Mouse (Mus musculus): ENCODE data around the gene Kcnk2.

Gene Kcnk2

GRCm38 (mm10) chr1:189217751-189218564 is 184.1 kb downstream of the Kcnk2 start:
- DNase-seq (ENCODE audit: low read depth) = no peak

GRCm38 (mm10) chr1:189215131-189215530 is 186.9 kb downstream of the Kcnk2 start:
- DNase-seq (ENCODE audit: low read depth) = peak; percentile 83

- peak; percentile 56 for DNase-seq (ENCODE audit: low read depth)
These were observed 187.6 kb downstream of the Kcnk2 start for GRCm38 (mm10) chr1:189214477-189214876.

GRCm38 (mm10) chr1:189209715-189210108 is 192.4 kb downstream of the Kcnk2 start:
- no peak for DNase-seq (ENCODE audit: low read depth)

GRCm38 (mm10) chr1:189209029-189209714 is 192.9 kb downstream of the Kcnk2 start:
- DNase-seq (ENCODE audit: low read depth) = no peak

- no peak for DNase-seq (ENCODE audit: low read depth)
These were observed 193.5 kb downstream of the Kcnk2 start for GRCm38 (mm10) chr1:189208605-189209004.

GRCm38 (mm10) chr1:189195758-189196157 is 206.3 kb downstream of the Kcnk2 start:
- DNase-seq (ENCODE audit: low read depth) = no peak

GRCm38 (mm10) chr1:189187737-189188390 is 214.2 kb downstream of the Kcnk2 start:
- DNase-seq (ENCODE audit: low read depth) = no peak

GRCm38 (mm10) chr1:189185206-189185750 is 216.8 kb downstream of the Kcnk2 start:
- DNase-seq (ENCODE audit: low read depth) = no peak

GRCm38 (mm10) chr1:189177746-189178145 is 224.3 kb downstream of the Kcnk2 start:
- peak; percentile 44 for DNase-seq (ENCODE audit: low read depth)

GRCm38 (mm10) chr1:189173479-189173878 is 228.6 kb downstream of the Kcnk2 start:
- DNase-seq (ENCODE audit: low read depth) = no peak

- DNase-seq (ENCODE audit: low read depth) = no peak
These were observed 230.9 kb downstream of the Kcnk2 start for GRCm38 (mm10) chr1:189171138-189171537.

- DNase-seq (ENCODE audit: low read depth) = no peak
These were observed 236.3 kb downstream of the Kcnk2 start for GRCm38 (mm10) chr1:189165756-189166155.

- DNase-seq (ENCODE audit: low read depth) = peak; percentile 14
These were observed 236.9 kb downstream of the Kcnk2 start for GRCm38 (mm10) chr1:189165141-189165540.

GRCm38 (mm10) chr1:189164721-189165120 is 237.4 kb downstream of the Kcnk2 start:
- DNase-seq (ENCODE audit: low read depth) = peak; percentile 42

- DNase-seq (ENCODE audit: low read depth) = no peak
These were observed 237.8 kb downstream of the Kcnk2 start for GRCm38 (mm10) chr1:189164241-189164640.
